Mouse (Mus musculus) CH12.LX (cell line): ENCODE results near the gene Sf3b3. TPM values are rescaled to one million over a fixed set of nuclear protein-coding genes. Genes with fewer than 3 reads are reported as not detected.
A peak's percentile ranks its signal among the peaks of the same experiment; 100 is the strongest.
"Not testable (repeated sequence)": the region's sequence is repeated elsewhere in the genome, so short reads cannot be mapped to it uniquely, and the experiment has no call there.

Experiments used
- DNase-seq: peaks from one replicate; pipeline ENCODE4 v3.0.0-alpha.2; 2013; ENCODE audit errors: extremely low read depth
- H3K27ac ChIP-seq: 2 replicates; pipeline ENCODE4 v1.5.1; 2012; ENCODE audit warnings: low read depth, mild to moderate bottlenecking, control low read depth, moderate library complexity; ENCODE audit not compliant: insufficient read depth
- H3K27me3 ChIP-seq: replicated peaks from 2 replicates; pipeline ENCODE3; 2012; ENCODE audit warnings: inconsistent platforms
- H3K36me3 ChIP-seq, 2 experiments: replicated peaks in 1 of 2; 2 replicates each; pipeline versions ENCODE3 to v1.6.1; 2012; ENCODE audit warnings: inconsistent platforms in 1 of 2, low read length in 1 of 2, mild to moderate bottlenecking in 1 of 2, mixed read lengths in 1 of 2, moderate library complexity in 1 of 2; ENCODE audit not compliant: control insufficient read depth in 1 of 2, insufficient read depth in 1 of 2
- H3K4me1 ChIP-seq, 2 experiments: 2 replicates each; pipeline ENCODE4 v1.6.1; 2012; ENCODE audit warnings: inconsistent platforms in 1 of 2, moderate library complexity in 1 of 2; ENCODE audit not compliant: insufficient read depth in 2 of 2, control insufficient read depth in 1 of 2
- H3K4me2 ChIP-seq: 2 replicates; pipeline ENCODE4 v1.6.1; 2012; ENCODE audit warnings: low read depth, mild to moderate bottlenecking, control low read depth; ENCODE audit not compliant: poor library complexity, insufficient read depth, severe bottlenecking
- H3K4me3 ChIP-seq, 3 experiments: fragments of 150-350 bp in 1 of 3; sonication (generic) in 1 of 3; replicated peaks in 1 of 3; 2 replicates each; pipeline versions ENCODE3 to v1.5.1; 2011 to 2012; ENCODE audit warnings: low read depth in 2 of 3, low read length in 2 of 3, mild to moderate bottlenecking in 2 of 3, moderate library complexity in 2 of 3, control low read depth in 1 of 3, improper control_type of control experiment in 1 of 3, inconsistent platforms in 1 of 3, mixed read lengths in 1 of 3; ENCODE audit not compliant: poor library complexity in 1 of 3
- H3K79me2 ChIP-seq: replicated peaks from 2 replicates; pipeline ENCODE4 v1.6.1; 2012; ENCODE audit warnings: mild to moderate bottlenecking, moderate library complexity; ENCODE audit not compliant: control insufficient read depth, poor library complexity, insufficient read depth, severe bottlenecking; ENCODE audit errors: extremely low read depth
- H3K9ac ChIP-seq: 2 replicates; pipeline ENCODE4 v1.6.1; 2012; ENCODE audit warnings: low read depth, mild to moderate bottlenecking, control low read depth, moderate library complexity; ENCODE audit not compliant: insufficient read depth
- H3K9me3 ChIP-seq: replicated peaks from 2 replicates; pipeline ENCODE3; 2012; ENCODE audit warnings: low read length, inconsistent platforms, mixed read lengths
- BHLHE40 ChIP-seq: IDR thresholded peaks from 2 replicates; pipeline ENCODE4 v1.6.1; 2011; ENCODE audit warnings: mild to moderate bottlenecking, low read depth, low read length, improper control_type of control experiment
- CTCF ChIP-seq, 2 experiments: IDR thresholded peaks in 1 of 2; conservative IDR thresholded peaks in 1 of 2; 2 replicates each; pipeline ENCODE4 v1.5.1; 2011 to 2012; ENCODE audit warnings: low read depth in 2 of 2, low read length in 2 of 2, improper control_type of control experiment in 1 of 2, inconsistent platforms in 1 of 2, mild to moderate bottlenecking in 1 of 2, moderate library complexity in 1 of 2
- E2F4 ChIP-seq: IDR thresholded peaks from 2 replicates; pipeline ENCODE4 v1.6.1; 2011; ENCODE audit warnings: low read depth, low read length, improper control_type of control experiment; ENCODE audit not compliant: insufficient replicate concordance
- EP300 ChIP-seq: IDR thresholded peaks from 2 replicates; pipeline ENCODE4 v1.6.1; 2011; ENCODE audit warnings: low read length, improper control_type of control experiment
- GABPA ChIP-seq: IDR thresholded peaks from 2 replicates; pipeline ENCODE4 v1.6.1; 2012; ENCODE audit warnings: low read depth, low read length, improper control_type of control experiment, inconsistent platforms; ENCODE audit not compliant: insufficient replicate concordance
- HCFC1 ChIP-seq: IDR thresholded peaks from 2 replicates; pipeline ENCODE4 v1.6.1; 2012; ENCODE audit warnings: low read depth, mild to moderate bottlenecking, inconsistent platforms, low read length, improper control_type of control experiment
- JUND ChIP-seq: conservative IDR thresholded peaks from 2 replicates; pipeline ENCODE4 v1.6.1; 2011; ENCODE audit warnings: low read depth, low read length, improper control_type of control experiment
- KAT2A ChIP-seq: IDR thresholded peaks from 2 replicates; pipeline ENCODE4 v1.6.1; 2012; ENCODE audit warnings: low read length, improper control_type of control experiment, inconsistent platforms; ENCODE audit not compliant: insufficient replicate concordance
- MAFK ChIP-seq: IDR thresholded peaks from 2 replicates; pipeline ENCODE4 v1.6.1; 2011; ENCODE audit warnings: low read length, improper control_type of control experiment; ENCODE audit not compliant: insufficient replicate concordance
- MAX ChIP-seq: IDR thresholded peaks from 2 replicates; pipeline ENCODE4 v1.6.1; 2011; ENCODE audit warnings: low read length, improper control_type of control experiment
- MXI1 ChIP-seq: IDR thresholded peaks from 2 replicates; pipeline ENCODE4 v1.6.1; 2011; ENCODE audit warnings: mild to moderate bottlenecking, low read depth, low read length, improper control_type of control experiment
- MYC ChIP-seq: IDR thresholded peaks from 2 replicates; pipeline ENCODE4 v1.6.1; 2011; ENCODE audit warnings: low read depth, mild to moderate bottlenecking, improper control_type of control experiment, low read length
- NELFE ChIP-seq: IDR thresholded peaks from 2 replicates; pipeline ENCODE4 v1.6.1; 2011; ENCODE audit warnings: low read depth, low read length, improper control_type of control experiment
- POLR2AphosphoS2 ChIP-seq: IDR thresholded peaks from 2 replicates; pipeline ENCODE4 v1.6.1; 2011; ENCODE audit warnings: low read depth, low read length, improper control_type of control experiment
- RCOR1 ChIP-seq: conservative IDR thresholded peaks from 2 replicates; pipeline ENCODE4 v1.6.1; 2012; ENCODE audit warnings: low read depth, mild to moderate bottlenecking, inconsistent platforms, low read length, improper control_type of control experiment
- SMC3 ChIP-seq: IDR thresholded peaks from 2 replicates; pipeline ENCODE4 v1.6.1; 2011; ENCODE audit warnings: low read depth, low read length, improper control_type of control experiment
- TBP ChIP-seq: conservative IDR thresholded peaks from 2 replicates; pipeline ENCODE4 v1.6.1; 2011; ENCODE audit warnings: low read depth, low read length, improper control_type of control experiment
- TCF12 ChIP-seq: IDR thresholded peaks from 2 replicates; pipeline ENCODE4 v1.6.1; 2014; ENCODE audit warnings: low read depth, mild to moderate bottlenecking, inconsistent platforms, low read length, improper control_type of control experiment
- USF2 ChIP-seq: conservative IDR thresholded peaks from 2 replicates; pipeline ENCODE4 v1.6.1; 2011; ENCODE audit warnings: low read depth, low read length, improper control_type of control experiment
- ZNF384 ChIP-seq: IDR thresholded peaks from 2 replicates; pipeline ENCODE4 v1.6.1; 2012; ENCODE audit warnings: low read depth, low read length, improper control_type of control experiment, inconsistent platforms
- dilution Hi-C: fragments of 300-500 bp; cut with MboI; formaldehyde crosslinking; loops from 2 replicates; pipeline ENCODE4 v1.14.3; 2020; ENCODE audit warnings: low sequenced_read_pairs; ENCODE audit not compliant: extremely low pct_unique_long_range_greater_than_20kb, extremely low pct_ligation_motif_present
- in situ Hi-C: fragments of 300-500 bp; cut with MboI; formaldehyde crosslinking; loops from 3 replicates; pipeline ENCODE4 v1.14.3; 2019; ENCODE audit warnings: low sequenced_read_pairs, low pct_ligation_motif_present, low pct_unique_long_range_greater_than_20kb, mixed read lengths
- polyA plus RNA-seq: library from polyadenylated mRNA; unstranded; fragments of >175 nt; gene quantifications from 2 replicates; pipeline ENCODE4 v1.2.1, GENCODE M21; 2012; ENCODE audit warnings: low read depth; ENCODE audit not compliant: insufficient read length
- total RNA-seq, 2 experiments: library from RNA; depleted of rRNA; stranded (reverse); fragments of 300-350 nt in 1 of 2; fragments of >200 nt in 1 of 2; gene quantifications; 2 replicates each; pipeline ENCODE4 v1.2.3; 2012 to 2014

The Sf3b3 gene
- total and polyA plus RNA-seq, 3 experiments, result 136 to 213 (median 137) TPM

DNA sequence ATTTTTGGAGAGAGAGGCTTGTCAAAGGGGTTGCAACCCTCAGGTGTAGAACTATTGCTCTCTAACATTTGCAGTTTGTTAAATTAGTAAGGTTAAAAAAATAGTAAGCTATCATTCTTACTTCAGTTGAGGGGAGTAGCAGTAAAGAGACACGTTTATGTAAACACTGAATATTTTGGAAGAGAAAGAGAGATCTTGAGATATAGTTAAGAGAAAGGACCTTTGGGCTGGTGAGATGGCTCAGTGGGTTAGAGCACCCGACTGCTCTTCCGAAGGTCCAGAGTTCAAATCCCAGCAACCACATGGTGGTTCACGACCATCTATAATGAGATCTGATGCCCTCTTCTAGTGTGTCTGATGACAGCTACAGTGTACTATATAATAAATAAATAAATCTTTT lies 9.5 kb upstream of the Sf3b3 start:
- dilution Hi-C loops, H3K9ac ChIP-seq, H3K79me2 ChIP-seq, in situ Hi-C loops, H3K27ac ChIP-seq, H3K27me3 ChIP-seq, H3K4me3 ChIP-seq, H3K9me3 ChIP-seq, H3K4me2 ChIP-seq, DNase-seq: not testable (repeated sequence)
- Histone ChIP-seq H3K36me3 (peaks cover 69 to 81% of the 10 kb centered on the region in 2 experiments), H3K4me1 (peaks cover 9 to 22% of the 10 kb centered on the region in 2 experiments)
- peak; percentile 65; the same call in 1 of the 2 replicates for TF ChIP-seq TBP

DNA sequence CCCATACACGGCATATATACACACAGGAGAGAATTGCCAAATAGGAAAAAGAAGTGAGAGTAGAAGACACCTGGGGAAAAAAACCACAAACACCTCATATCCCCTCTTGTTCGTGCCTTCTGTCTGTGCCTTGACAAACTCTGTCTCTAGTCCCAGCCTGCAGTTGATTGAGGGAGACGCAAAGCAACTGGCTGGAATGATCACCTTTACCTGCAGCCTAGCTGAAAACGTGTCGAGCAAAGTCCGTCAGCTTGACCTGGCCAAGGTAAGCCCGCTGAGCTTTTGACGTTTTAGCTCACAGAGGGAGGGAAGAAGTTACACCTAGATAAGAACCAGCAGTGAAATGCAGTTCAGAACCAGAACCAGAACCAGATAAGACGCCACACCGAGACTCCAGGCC lies 4.6 kb upstream of the Sf3b3 start:
- H3K9me3 ChIP-seq, result no peaks in the 10 kb centered on the region
- DNase-seq, result no peak
- H3K27ac ChIP-seq, result no peak overlapping the region
- H3K4me3 ChIP-seq, result no peak overlapping the region
- H3K36me3 ChIP-seq, result peaks cover 56 to 70% of the 10 kb centered on the region in 2 experiments
- in situ Hi-C loops (no loop called here), dilution Hi-C loops (no loop called here)
- H3K4me2 ChIP-seq, result no peak overlapping the region
- peaks cover 0 to 20% of the 10 kb centered on the region in 2 experiments; a peak in 2 of 4 replicates for H3K4me1 ChIP-seq
- H3K9ac ChIP-seq, result no peak overlapping the region
- no peaks in the 10 kb centered on the region for H3K27me3 ChIP-seq
- TF ChIP-seq E2F4, result no peak
- TF ChIP-seq NELFE, result no peak
- TF ChIP-seq MXI1, result no peak
- no peak for TF ChIP-seq USF2
- no peak for TF ChIP-seq MAFK
- TF ChIP-seq SMC3, result no peak
- TF ChIP-seq GABPA, result no peak
- no peak for TF ChIP-seq JUND
- TF ChIP-seq BHLHE40, result no peak
- no peak for TF ChIP-seq TCF12
- TF ChIP-seq MYC, result no peak
- TF ChIP-seq MAX, result no peak
- TF ChIP-seq CTCF (conservative IDR thresholded peaks at IDR 0.05 in 1 of 2, IDR thresholded peaks at IDR 0.05 in 1 of 2; ENCODE audit: low read depth in 2 of 2, low read length in 2 of 2), result no peak
- TF ChIP-seq ZNF384, result no peak
- no peak for TF ChIP-seq POLR2AphosphoS2
- TF ChIP-seq HCFC1, result no peak
- TF ChIP-seq KAT2A, result no peak
- no peak for TF ChIP-seq EP300
- TF ChIP-seq RCOR1, result no peak
- peaks cover 30% of the 10 kb centered on the region for H3K79me2 ChIP-seq
